Mouse (Mus musculus): Measurements from ENCODE around the gene Tmed2. TPM values are rescaled to one million over a fixed set of nuclear protein-coding genes. Genes with fewer than 3 reads are reported as not detected.
"Not testable (repeated sequence)": the region's sequence is repeated elsewhere in the genome, so short reads cannot be mapped to it uniquely, and the experiment has no call there.

Gene Tmed2
- polyA plus RNA-seq, 1 experiment from 2014 or later, result 336 TPM

DNA sequence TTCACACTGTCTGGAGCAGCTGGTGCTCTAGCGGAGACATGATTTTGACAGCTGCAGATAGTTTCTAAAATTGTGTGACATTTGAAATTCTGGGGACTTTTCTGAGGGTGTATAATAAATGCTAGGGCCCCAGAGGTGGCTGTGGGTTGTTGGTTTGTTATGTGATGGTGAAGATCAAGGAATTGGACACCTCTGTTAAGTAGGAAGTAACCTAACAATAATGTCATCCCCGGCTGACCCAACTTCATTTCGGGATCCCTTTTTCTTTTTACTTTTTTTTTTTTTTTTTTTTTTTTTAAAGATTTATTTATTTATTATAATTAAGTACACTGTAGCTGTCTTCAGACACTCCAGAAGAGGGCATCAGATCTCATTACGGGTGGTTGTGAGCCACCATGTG is 10.2 kb downstream of the Tmed2 start:
- not testable (repeated sequence) for H3K27me3 ChIP-seq (replicated peaks)
- WGBS, result 88% methylated on average over 4 of the region's 4 CpGs

DNA sequence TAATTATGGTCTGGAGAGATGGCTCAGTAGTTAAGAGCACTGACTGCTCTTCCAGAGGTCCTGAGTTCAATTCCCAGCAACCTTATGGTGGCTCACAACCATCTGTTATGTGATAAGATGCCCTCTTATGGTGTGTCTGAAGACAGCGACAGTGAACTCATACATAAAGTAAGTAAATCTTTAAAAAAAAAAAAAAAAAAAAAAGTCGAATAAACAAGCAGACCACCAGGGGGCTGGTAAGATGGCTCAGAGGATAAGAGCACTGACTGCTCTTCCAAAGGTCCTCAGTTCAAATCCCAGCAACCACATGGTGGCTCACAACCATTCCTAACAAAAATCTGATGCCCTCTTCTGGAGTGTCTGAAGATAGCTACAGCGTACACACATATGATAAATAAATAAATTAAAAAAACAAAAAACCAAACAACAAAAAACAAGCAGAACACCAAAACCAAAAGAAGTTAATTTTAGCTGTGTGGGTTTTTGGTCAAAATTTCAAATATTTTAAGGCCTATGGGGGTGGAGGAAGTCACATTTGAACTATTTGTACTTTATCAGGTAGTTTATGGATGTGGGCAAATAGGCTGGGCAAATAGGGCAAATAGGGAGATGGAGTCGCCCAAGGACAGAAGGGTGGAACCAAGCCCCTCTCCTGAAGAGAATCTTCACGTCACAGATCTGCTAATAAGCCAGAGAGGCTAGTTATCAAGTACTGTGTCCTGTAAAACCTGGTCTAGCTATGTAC is 11.0 kb downstream of the Tmed2 start:
- not testable (repeated sequence) for H3K9ac ChIP-seq (replicated peaks); ATAC-seq (ENCODE audit: low FRiP score); H3K27me3 ChIP-seq (replicated peaks); H3K9me3 ChIP-seq (replicated peaks)
- Histone ChIP-seq H3K36me3 (peaks cover 46% of the 10 kb centered on the region), H3K4me1 (peaks cover 20% of the 10 kb centered on the region), H3K27ac (replicated peaks) (peak overlapping the region; percentile 91; the same call in 1 of the 2 replicates), H3K4me2 (peak overlapping the region; percentile 74), H3K4me3 (replicated peaks) (peak overlapping the region; percentile 100)
- 38% methylated on average over 5 of the region's 5 CpGs for WGBS

More for the DNA sequence above, 10.2 kb downstream of the Tmed2 start:
- ATAC-seq (ENCODE audit: low FRiP score); H3K4me2 ChIP-seq; H3K27ac ChIP-seq (replicated peaks); H3K9me3 ChIP-seq (replicated peaks); H3K9ac ChIP-seq (replicated peaks); H3K4me3 ChIP-seq (replicated peaks): not testable (repeated sequence)
- Histone ChIP-seq H3K4me1 (peaks cover 20% of the 10 kb centered on the region), H3K36me3 (peaks cover 47% of the 10 kb centered on the region)

DNA sequence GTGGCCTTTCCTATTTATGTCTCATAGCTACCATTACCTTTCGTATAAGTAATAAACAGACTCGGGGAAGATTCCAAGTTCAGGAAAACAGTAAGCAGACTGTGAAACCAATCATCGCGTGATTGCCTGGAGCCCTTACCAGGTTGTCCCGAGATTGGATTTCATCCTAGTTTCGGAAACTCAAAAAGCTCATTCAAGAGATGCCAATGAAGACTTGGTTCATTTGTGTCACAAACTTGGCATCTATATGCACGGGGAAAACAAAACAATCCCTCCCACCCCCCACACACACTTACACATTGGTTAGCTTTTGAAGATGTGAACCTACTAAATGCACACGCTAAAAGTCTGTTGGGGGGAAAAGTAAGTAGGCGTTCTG is 11.6 kb downstream of the Tmed2 start:
- Histone ChIP-seq H3K9ac (replicated peaks) (peak overlapping the region; percentile 95), H3K27ac (replicated peaks) (peak overlapping the region; percentile 91), H3K36me3 (peaks cover 47% of the 10 kb centered on the region), H3K4me2 (peak overlapping the region; percentile 74), H3K4me3 (replicated peaks) (peak overlapping the region; percentile 100), H3K27me3 (replicated peaks) (no peaks in the 10 kb centered on the region), H3K4me1 (peaks cover 20% of the 10 kb centered on the region), H3K9me3 (replicated peaks) (no peaks in the 10 kb centered on the region)
- 12% methylated on average over 9 of the region's 9 CpGs for WGBS
- 0 out of 2 replicates have a peak, but pooled peaks have one; percentile 4 for ATAC-seq (ENCODE audit: low FRiP score)

DNA sequence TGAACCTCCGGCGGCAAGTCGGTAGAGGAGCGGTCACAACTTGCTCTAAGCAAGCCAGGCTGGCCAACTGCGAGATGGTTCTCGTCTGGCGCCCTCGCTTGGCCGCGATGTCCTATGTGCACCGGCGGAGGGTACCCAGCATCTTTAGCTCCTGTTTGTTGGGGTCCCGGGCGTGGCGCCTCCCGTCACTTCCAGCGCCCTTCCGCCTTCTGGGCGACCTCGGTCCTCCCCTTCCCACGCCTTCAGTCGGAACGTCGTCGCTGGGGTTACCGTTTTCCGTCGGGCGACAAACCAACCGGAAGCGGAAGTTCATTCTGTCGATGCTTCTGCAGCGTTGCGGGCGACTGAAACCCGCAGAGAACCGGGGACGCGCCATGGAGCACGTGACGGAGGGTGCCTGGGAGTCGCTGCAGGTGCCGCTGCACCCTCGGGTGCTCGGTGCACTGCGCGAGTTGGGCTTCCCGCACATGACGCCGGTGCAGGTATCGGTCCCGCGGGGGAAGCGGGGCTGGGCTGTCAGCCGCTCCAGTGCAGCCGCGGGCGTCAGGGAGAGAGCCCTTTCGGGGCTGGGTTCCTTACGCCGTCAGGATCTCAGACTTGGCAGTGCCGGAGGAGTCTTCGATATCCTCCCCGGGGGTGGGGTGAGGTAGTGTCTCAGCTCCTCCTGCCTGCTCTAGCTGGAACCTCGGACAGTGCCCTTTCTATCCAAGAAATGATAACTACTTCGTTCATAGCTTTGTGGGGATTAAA is 12.2 kb downstream of the Tmed2 start, which contains the start of gene Ddx55:
TSS of gene Ddx55 (plus strand) at position 307 of the 750 bp plus-strand sequence.
- WGBS, result under 1% methylated on average over 66 of the region's 66 CpGs
- Histone ChIP-seq H3K27me3 (replicated peaks) (no peaks in the 10 kb centered on the region), H3K27ac (replicated peaks) (peak within 1 kb of the TSS; percentile 91), H3K9me3 (replicated peaks) (no peaks in the 10 kb centered on the region), H3K4me3 (replicated peaks) (peak within 1 kb of the TSS; percentile 100), H3K36me3 (peaks cover 46% of the 10 kb centered on the region), H3K4me1 (peaks cover 20% of the 10 kb centered on the region), H3K9ac (replicated peaks) (peak within 1 kb of the TSS; percentile 95), H3K4me2 (peak within 1 kb of the TSS; percentile 74)
- peak; percentile 89 for ATAC-seq (ENCODE audit: low FRiP score)

DNA sequence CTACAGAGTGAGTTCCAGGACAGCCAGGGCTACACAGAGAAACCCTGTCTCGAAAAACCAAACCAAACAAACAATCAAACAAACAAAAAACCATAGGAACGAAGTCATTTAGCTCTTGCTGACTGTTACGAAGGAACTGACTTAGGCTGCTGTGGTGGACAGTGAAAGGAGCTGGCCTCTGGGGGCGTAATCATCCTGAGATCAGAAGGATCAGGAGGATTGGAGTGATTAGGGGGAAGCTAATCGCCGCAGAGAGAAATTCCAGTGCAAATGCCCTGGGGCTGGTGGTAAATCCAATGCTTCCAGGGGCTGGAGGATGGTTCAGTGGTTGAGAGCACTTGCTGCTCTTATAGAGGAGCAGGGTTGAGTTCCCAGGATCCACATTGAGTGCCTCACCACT is 13.1 kb downstream of the Tmed2 start:
- no peak for ATAC-seq (ENCODE audit: low FRiP score)
- Histone ChIP-seq H3K36me3 (peaks cover 46% of the 10 kb centered on the region), H3K9ac (replicated peaks) (no peak overlapping the region), H3K4me2 (peak overlapping the region; percentile 74), H3K27ac (replicated peaks) (no peak overlapping the region), H3K27me3 (replicated peaks) (no peaks in the 10 kb centered on the region), H3K4me1 (peaks cover 20% of the 10 kb centered on the region), H3K9me3 (replicated peaks) (no peaks in the 10 kb centered on the region), H3K4me3 (replicated peaks) (peak overlapping the region; percentile 100)
- WGBS, result 80% methylated on average over 6 of the region's 6 CpGs

DNA sequence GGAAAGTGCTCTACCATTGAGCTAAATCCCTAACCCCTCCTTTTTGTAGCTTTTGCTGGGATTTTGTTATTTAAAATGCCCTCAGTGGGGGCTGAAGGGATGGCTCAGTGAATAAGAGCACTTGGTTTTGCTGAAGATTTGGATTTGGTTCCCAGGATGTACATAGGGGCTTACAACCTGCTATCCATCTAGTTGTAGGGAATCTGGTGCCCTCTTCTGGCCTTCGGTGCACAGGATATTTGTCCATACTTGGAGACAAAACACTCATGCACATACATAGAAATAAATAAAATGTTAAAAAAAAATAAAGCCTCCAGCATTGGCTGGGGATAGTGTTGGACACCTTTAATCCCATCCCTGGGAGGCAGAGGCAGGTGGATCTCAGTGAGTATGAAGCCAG is 14.7 kb downstream of the Tmed2 start:
- H3K9me3 ChIP-seq (replicated peaks), result no peaks in the 10 kb centered on the region
- no peak overlapping the region for H3K4me2 ChIP-seq
- no peak overlapping the region for H3K4me3 ChIP-seq (replicated peaks)
- H3K27me3 ChIP-seq (replicated peaks), result no peaks in the 10 kb centered on the region
- H3K36me3 ChIP-seq, result peaks cover 58% of the 10 kb centered on the region
- no peak overlapping the region for H3K9ac ChIP-seq (replicated peaks)
- H3K4me1 ChIP-seq, result peaks cover 20% of the 10 kb centered on the region
- no peak overlapping the region for H3K27ac ChIP-seq (replicated peaks)
- ATAC-seq (ENCODE audit: low FRiP score), result no peak
- 81% methylated on average over 1 of the region's 1 CpGs for WGBS

DNA sequence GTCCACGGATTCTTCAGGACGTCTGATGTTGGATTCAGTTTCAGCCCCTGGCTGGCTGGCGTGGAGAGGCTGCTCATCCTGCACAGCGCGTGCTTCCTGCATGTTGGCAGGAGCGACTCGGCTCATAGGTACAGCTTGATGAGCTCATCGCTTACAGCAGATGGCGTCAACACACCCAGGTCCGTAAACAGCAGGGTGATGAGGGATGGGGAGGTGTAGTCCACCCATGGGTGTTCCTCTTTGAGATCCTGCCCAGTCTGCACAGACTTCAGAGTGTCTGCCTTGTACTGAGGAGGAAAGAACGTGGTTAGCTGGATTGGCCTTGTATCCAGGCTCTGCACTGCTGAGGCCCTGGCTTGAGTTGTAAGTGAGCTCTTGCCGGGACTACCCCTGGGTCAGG is 30.6 kb downstream of the Tmed2 start:
- no peaks in the 10 kb centered on the region for H3K27me3 ChIP-seq (replicated peaks)
- WGBS, result 90% methylated on average over 12 of the region's 12 CpGs
- ATAC-seq (ENCODE audit: low FRiP score), result no peak
- H3K4me2 ChIP-seq, result no peak overlapping the region
- H3K36me3 ChIP-seq, result peaks cover 99% of the 10 kb centered on the region
- no peak overlapping the region for H3K9ac ChIP-seq (replicated peaks)
- H3K9me3 ChIP-seq (replicated peaks), result no peaks in the 10 kb centered on the region
- no peak overlapping the region for H3K4me3 ChIP-seq (replicated peaks)
- no peaks in the 10 kb centered on the region for H3K4me1 ChIP-seq
- no peak overlapping the region for H3K27ac ChIP-seq (replicated peaks)

DNA sequence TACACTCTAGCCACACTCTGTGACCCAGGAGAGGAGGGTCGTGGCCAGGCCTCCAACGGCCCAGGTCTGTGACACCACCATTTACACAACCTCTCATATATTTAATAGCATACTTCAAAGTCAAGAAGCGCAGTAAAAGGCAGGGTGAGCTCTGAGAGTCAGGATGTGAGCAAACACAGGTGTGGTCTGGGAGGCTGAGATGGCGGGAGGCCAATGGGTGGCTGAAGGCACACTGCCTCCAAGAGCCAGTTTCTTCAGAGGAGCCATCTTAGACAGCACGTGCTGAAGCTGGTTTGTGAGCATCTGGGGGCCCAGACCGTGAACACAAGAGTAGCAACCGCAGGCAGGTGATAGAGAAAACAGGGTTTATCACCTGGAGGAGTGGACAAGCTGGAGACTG is 35.0 kb downstream of the Tmed2 start:
- Histone ChIP-seq H3K36me3 (peaks cover 69% of the 10 kb centered on the region), H3K27me3 (replicated peaks) (no peaks in the 10 kb centered on the region), H3K4me2 (no peak overlapping the region)

DNA sequence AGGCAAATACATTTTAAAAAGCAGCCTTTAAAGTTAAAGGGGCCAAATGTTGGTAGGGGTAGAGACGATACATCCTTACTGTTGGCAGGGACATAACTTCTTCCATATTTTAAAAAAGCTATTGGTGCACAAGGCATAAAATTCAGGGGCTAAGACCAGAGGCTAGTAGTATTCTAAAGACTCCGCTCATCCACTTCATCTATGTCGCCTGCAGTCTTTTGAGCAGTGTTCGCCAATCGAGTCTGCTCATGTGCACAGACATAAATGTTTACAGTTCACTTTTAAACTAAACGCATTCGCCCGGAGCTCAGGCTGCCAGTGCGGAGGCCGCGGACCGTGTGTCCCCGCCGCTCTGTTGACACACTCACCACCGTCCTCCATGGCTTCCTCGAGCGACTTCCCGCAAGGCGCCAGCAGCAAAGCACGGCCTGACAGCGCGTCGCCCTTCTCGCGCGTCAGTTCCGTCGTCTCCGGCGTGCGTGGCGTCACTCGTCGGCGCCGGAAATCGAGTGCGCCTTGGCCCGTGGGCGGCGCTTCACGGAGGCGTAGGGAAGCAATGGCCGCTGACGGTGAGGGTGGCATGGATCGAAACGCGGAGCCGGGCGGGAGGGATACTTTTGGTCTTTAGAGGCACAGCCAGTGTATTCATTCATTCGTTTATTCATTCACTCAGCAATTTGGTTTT is 38.3 kb downstream of the Tmed2 start, which contains the start of the genes Eif2b1 and Gtf2h3:
TSS of gene Eif2b1 (minus strand) at position 499 of the 685 bp plus-strand sequence.
TSS of gene Gtf2h3 (plus strand) at position 508 of the 685 bp plus-strand sequence.
- 1% methylated on average over 51 of the region's 51 CpGs for WGBS
- Histone ChIP-seq H3K4me3 (replicated peaks) (peak within 1 kb of the TSS; percentile 66), H3K27ac (replicated peaks) (peak within 1 kb of the TSS; percentile 74), H3K4me2 (peak within 1 kb of the TSS; percentile 94), H3K27me3 (replicated peaks) (no peaks in the 10 kb centered on the region), H3K36me3 (peaks cover 50% of the 10 kb centered on the region), H3K9me3 (replicated peaks) (no peaks in the 10 kb centered on the region), H3K4me1 (peaks cover 37% of the 10 kb centered on the region), H3K9ac (replicated peaks) (peak within 1 kb of the TSS; percentile 79)
- peak; percentile 89 for ATAC-seq (ENCODE audit: low FRiP score)

More for the DNA sequence above, 35.0 kb downstream of the Tmed2 start:
- 94% methylated on average over 7 of the region's 7 CpGs for WGBS
- Histone ChIP-seq H3K27ac (replicated peaks) (no peak overlapping the region), H3K9me3 (replicated peaks) (no peaks in the 10 kb centered on the region), H3K9ac (replicated peaks) (no peak overlapping the region), H3K4me1 (peaks cover 24% of the 10 kb centered on the region), H3K4me3 (replicated peaks) (no peak overlapping the region)
- ATAC-seq (ENCODE audit: low FRiP score), result no peak

DNA sequence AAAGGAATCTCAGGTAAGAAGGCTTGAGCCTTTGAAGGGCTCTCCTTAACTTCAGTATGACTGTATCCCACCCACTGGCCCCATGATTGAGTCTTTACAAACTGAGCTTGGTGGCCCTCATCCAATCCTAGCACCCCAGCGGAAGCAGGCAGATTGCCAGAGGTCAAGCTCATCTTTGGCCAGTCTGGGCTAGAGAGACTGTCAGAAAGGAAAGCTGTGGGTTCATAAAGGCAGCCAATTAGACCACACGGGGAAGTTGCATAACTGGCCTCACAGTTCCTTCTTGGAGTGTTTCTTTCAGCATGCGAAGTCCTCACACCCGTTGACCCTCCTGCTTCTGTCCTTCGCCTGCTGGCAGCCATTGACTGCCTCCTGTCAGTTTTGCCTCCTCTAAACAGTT is 42.0 kb downstream of the Tmed2 start:
- WGBS, result 92% methylated on average over 5 of the region's 5 CpGs
- H3K4me3 ChIP-seq (replicated peaks), result no peak overlapping the region
- H3K9ac ChIP-seq (replicated peaks), result no peak overlapping the region
- peaks cover 35% of the 10 kb centered on the region for H3K4me1 ChIP-seq
- no peaks in the 10 kb centered on the region for H3K27me3 ChIP-seq (replicated peaks)
- H3K36me3 ChIP-seq, result peaks cover 50% of the 10 kb centered on the region
- H3K9me3 ChIP-seq (replicated peaks), result no peaks in the 10 kb centered on the region
- H3K27ac ChIP-seq (replicated peaks), result no peak overlapping the region
- no peak overlapping the region for H3K4me2 ChIP-seq
- ATAC-seq (ENCODE audit: low FRiP score), result no peak

DNA sequence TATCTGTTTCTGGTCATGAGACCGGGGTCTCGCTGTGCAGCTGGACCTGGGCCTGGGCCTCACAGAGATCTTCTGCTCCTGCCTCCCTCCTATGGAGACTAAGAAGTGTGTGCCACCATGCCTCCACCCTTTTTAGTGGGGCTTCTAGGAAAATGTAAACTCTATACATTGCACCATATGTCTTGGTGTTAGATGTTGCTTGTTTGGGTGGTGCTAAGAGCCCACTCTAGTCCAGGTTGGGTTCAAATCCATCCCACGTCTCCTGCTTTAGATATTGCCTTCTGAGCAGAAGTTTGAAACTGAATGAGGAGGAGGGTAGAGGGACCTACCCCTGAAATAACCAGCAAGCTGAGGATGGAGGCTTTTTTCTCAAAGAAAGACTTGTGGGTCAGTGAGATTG is 52.3 kb downstream of the Tmed2 start:
- peaks cover 83% of the 10 kb centered on the region for H3K36me3 ChIP-seq
- 97% methylated on average over 3 of the region's 3 CpGs for WGBS

More for the DNA sequence above, 52.3 kb downstream of the Tmed2 start:
- no peaks in the 10 kb centered on the region for H3K9me3 ChIP-seq (replicated peaks)
- H3K4me3 ChIP-seq (replicated peaks), result no peak overlapping the region
- H3K27ac ChIP-seq (replicated peaks), result no peak overlapping the region
- H3K4me1 ChIP-seq, result no peaks in the 10 kb centered on the region; the same call in 1 of the 2 replicates
- no peak overlapping the region for H3K9ac ChIP-seq (replicated peaks)
- H3K4me2 ChIP-seq, result no peak overlapping the region
- ATAC-seq (ENCODE audit: low FRiP score), result no peak
- no peaks in the 10 kb centered on the region for H3K27me3 ChIP-seq (replicated peaks)

All from neural tube, embryonic 15.5 days (tissue).